Mouse (Mus musculus): ENCODE measurements around the gene D430019H16Rik. TPM values are rescaled to one million over a fixed set of nuclear protein-coding genes. Genes with fewer than 3 reads are reported as not detected.

Gene D430019H16Rik
- total RNA-seq, 1 experiment from 2014 or later: 5.3 TPM

- no peak for DNase-seq
Measured at GRCm38 (mm10) chr12:105539649-105540048, 86.0 kb downstream of the D430019H16Rik start.

GRCm38 (mm10) chr12:105541590-105542402, 88.1 kb downstream of the D430019H16Rik start:
- no peak for DNase-seq

GRCm38 (mm10) chr12:105542513-105542912, 88.9 kb downstream of the D430019H16Rik start:
- no peak for DNase-seq

Other genes with a start within 250 kb of the D430019H16Rik start
- gene Tcl1, start 231.1 kb upstream of the D430019H16Rik start, total RNA-seq (2021): not detected in 2 replicates
- gene Tunar, start 120.0 kb upstream of the D430019H16Rik start, total RNA-seq (2021): 0.49 and 0.81 TPM in 2 replicates
- 9.5 and 10.8 TPM in 2 replicates for gene Bdkrb2, start 109.4 kb downstream of the D430019H16Rik start, total RNA-seq (2021)
- not detected in 2 replicates for gene Bdkrb1, start 149.2 kb downstream of the D430019H16Rik start, total RNA-seq (2021)
- gene Gskip, start 231.0 kb downstream of the D430019H16Rik start, total RNA-seq (2021): 19.4 and 20.0 TPM in 2 replicates
- gene Atg2b, start 231.4 kb downstream of the D430019H16Rik start, total RNA-seq (2021): 29.5 and 29.9 TPM in 2 replicates